Mouse (Mus musculus) induced T-regulatory cell, adult 2 months (primary cell): ENCODE measurements around the gene Dennd1b.

Experiments used
- DNase-seq: peaks from one replicate; pipeline ENCODE4 v3.0.0-alpha.2; 2012; ENCODE audit warnings: low read depth

Dennd1b gene

GRCm38 (mm10) chr1:139015118-139015788, 52.0 kb downstream of the Dennd1b start:
- no peak for DNase-seq

- DNase-seq, result no peak
These were observed 58.1 kb downstream of the Dennd1b start for GRCm38 (mm10) chr1:139021298-139021697.

GRCm38 (mm10) chr1:139025882-139026645, 62.8 kb downstream of the Dennd1b start:
- no peak for DNase-seq

- DNase-seq, result no peak
These were observed 66.3 kb downstream of the Dennd1b start for GRCm38 (mm10) chr1:139029521-139029920.

- DNase-seq, result no peak
These were observed 69.2 kb downstream of the Dennd1b start for GRCm38 (mm10) chr1:139032411-139032810.

- DNase-seq, result no peak
These were observed 71.9 kb downstream of the Dennd1b start for GRCm38 (mm10) chr1:139035141-139035540.

GRCm38 (mm10) chr1:139036302-139036701, 73.1 kb downstream of the Dennd1b start:
- peak; percentile 30 for DNase-seq

- no peak for DNase-seq
These were observed 73.7 kb downstream of the Dennd1b start for GRCm38 (mm10) chr1:139036768-139037507.

- DNase-seq, result no peak
These were observed 74.8 kb downstream of the Dennd1b start for GRCm38 (mm10) chr1:139038074-139038473.

GRCm38 (mm10) chr1:139038620-139039019, 75.4 kb downstream of the Dennd1b start:
- DNase-seq, result no peak

- no peak for DNase-seq
These were observed 76.4 kb downstream of the Dennd1b start for GRCm38 (mm10) chr1:139039529-139040230.

- DNase-seq, result no peak
These were observed 85.8 kb downstream of the Dennd1b start for GRCm38 (mm10) chr1:139049075-139049474.

- DNase-seq, result no peak
These were observed 86.7 kb downstream of the Dennd1b start for GRCm38 (mm10) chr1:139049881-139050472.

GRCm38 (mm10) chr1:139053003-139053402, 89.8 kb downstream of the Dennd1b start:
- no peak for DNase-seq

GRCm38 (mm10) chr1:139060301-139060700, 97.1 kb downstream of the Dennd1b start:
- no peak for DNase-seq

- DNase-seq, result no peak
These were observed 101.5 kb downstream of the Dennd1b start for GRCm38 (mm10) chr1:139064711-139065110.

GRCm38 (mm10) chr1:139067210-139067609, 104.0 kb downstream of the Dennd1b start:
- DNase-seq, result no peak

- no peak for DNase-seq
These were observed 107.8 kb downstream of the Dennd1b start for GRCm38 (mm10) chr1:139071015-139071414.

GRCm38 (mm10) chr1:139075671-139076070, 112.4 kb downstream of the Dennd1b start:
- no peak for DNase-seq

GRCm38 (mm10) chr1:139077989-139078388, 114.8 kb downstream of the Dennd1b start:
- DNase-seq, result peak; percentile 9

- DNase-seq, result no peak
These were observed 115.8 kb downstream of the Dennd1b start for GRCm38 (mm10) chr1:139079000-139079399.

- no peak for DNase-seq
These were observed 116.3 kb downstream of the Dennd1b start for GRCm38 (mm10) chr1:139079523-139079922.
